Mouse (Mus musculus) kidney, postnatal 0 days (tissue): ENCODE data around the gene Tnfrsf13b. TPM values are rescaled to one million over a fixed set of nuclear protein-coding genes. Genes with fewer than 3 reads are reported as not detected.
"Not testable (repeated sequence)": the region's sequence is repeated elsewhere in the genome, so short reads cannot be mapped to it uniquely, and the experiment has no call there.

Source experiments
- ATAC-seq: fragments of 200-750 bp; cut with Nextera tagmentation; replicated peaks from 2 replicates; pipeline ENCODE4 v1.8.0; 2017; ENCODE audit warnings: low read depth, moderate number of reproducible peaks, moderate TSS enrichment, moderate library complexity; ENCODE audit not compliant: low FRiP score
- DNase-seq: peaks from one replicate; pipeline ENCODE4 v3.0.0-alpha.2; 2016; ENCODE audit warnings: low spot score
- H3K27ac ChIP-seq: fragments of 300-500 bp; sonication (generic); 2 replicates; pipeline ENCODE4 v1.5.1; 2014; ENCODE audit warnings: mild to moderate bottlenecking
- H3K27me3 ChIP-seq: fragments of 300-500 bp; sonication (generic); 2 replicates; pipeline ENCODE4 v1.6.1; 2014; ENCODE audit warnings: low read length, mixed read lengths; ENCODE audit not compliant: insufficient read depth
- H3K36me3 ChIP-seq: fragments of 300-500 bp; sonication (generic); 2 replicates; pipeline ENCODE4 v1.6.1; 2014; ENCODE audit warnings: low read length, mixed read lengths; ENCODE audit not compliant: insufficient read depth
- H3K4me1 ChIP-seq: fragments of 300-500 bp; sonication (generic); replicated peaks from 2 replicates; pipeline ENCODE4 v1.6.1; 2014; ENCODE audit warnings: antibody characterized with exemption, low read length, mixed read lengths; ENCODE audit not compliant: insufficient read depth
- H3K4me2 ChIP-seq: fragments of 300-500 bp; sonication (generic); 2 replicates; pipeline ENCODE4 v1.6.1; 2014; ENCODE audit warnings: mild to moderate bottlenecking, low read length, moderate library complexity, mixed read lengths
- H3K4me3 ChIP-seq: fragments of 300-500 bp; sonication (generic); replicated peaks from 2 replicates; pipeline ENCODE4 v1.5.1; 2014; ENCODE audit warnings: low read depth, low read length
- H3K9ac ChIP-seq: fragments of 300-500 bp; sonication (generic); 2 replicates; pipeline ENCODE4 v1.6.1; 2014; ENCODE audit warnings: low read depth, low read length
- H3K9me3 ChIP-seq: fragments of 300-500 bp; sonication (generic); replicated peaks from 2 replicates; pipeline ENCODE4 v1.6.1; 2016; ENCODE audit warnings: low read length, inconsistent platforms, mixed read lengths
- CTCF ChIP-seq: IDR thresholded peaks from 2 replicates; pipeline ENCODE4 v1.5.1; 2016; ENCODE audit warnings: antibody characterized with exemption, low read depth, mild to moderate bottlenecking, moderate library complexity
- WGBS: fragments of 180-500 bp; shearing (Covaris S2); extraction: QIAGEN DNeasy Blood & Tissue Kit; methylation state at CpG from one replicate; pipeline ENCODE4 v1.1.7; 2014; 5-methylcytosine and 5-hydroxymethylcytosine counted together
- polyA plus RNA-seq: library from polyadenylated mRNA; unstranded; fragments of >200 nt; fragmentation: Nextera tagmentation; extraction: Ambion mirVana; gene quantifications from 2 replicates; pipeline ENCODE4 v1.2.1, GENCODE M21; 2015

Tnfrsf13b gene
- polyA plus RNA-seq, 1 experiment from 2014 or later, result 1.7 TPM

DNA sequence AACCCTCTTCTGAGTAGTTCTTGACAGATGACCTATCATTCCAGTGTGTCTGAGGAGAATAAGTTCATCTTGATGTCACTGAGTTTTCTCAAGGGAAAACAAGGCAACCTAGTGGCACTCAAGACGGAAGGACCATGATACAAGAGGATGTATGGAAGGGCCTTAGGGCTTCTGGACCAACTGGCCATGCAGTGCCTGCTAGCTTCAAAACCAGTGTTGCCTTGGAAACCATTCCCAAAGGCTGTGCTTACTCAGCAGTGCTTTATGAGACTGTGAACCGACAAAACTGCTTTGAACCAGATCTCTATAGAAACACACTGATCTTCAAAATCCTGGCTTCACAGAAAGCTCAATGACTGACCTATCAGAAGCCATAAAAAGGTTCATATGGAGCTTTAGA is 64.2 kb downstream of the Tnfrsf13b start:
- TF ChIP-seq CTCF, result no peak
- Histone ChIP-seq H3K27me3 (no peaks in the 10 kb centered on the region), H3K4me2 (no peak overlapping the region), H3K36me3 (no peaks in the 10 kb centered on the region), H3K9ac (no peak overlapping the region), H3K4me3 (no peak overlapping the region), H3K27ac (no peak overlapping the region), H3K9me3 (no peaks in the 10 kb centered on the region), H3K4me1 (no peaks in the 10 kb centered on the region)
- ATAC-seq (no peak), DNase-seq (no peak)
- WGBS, result 58% methylated on average over 2 of the region's 2 CpGs

DNA sequence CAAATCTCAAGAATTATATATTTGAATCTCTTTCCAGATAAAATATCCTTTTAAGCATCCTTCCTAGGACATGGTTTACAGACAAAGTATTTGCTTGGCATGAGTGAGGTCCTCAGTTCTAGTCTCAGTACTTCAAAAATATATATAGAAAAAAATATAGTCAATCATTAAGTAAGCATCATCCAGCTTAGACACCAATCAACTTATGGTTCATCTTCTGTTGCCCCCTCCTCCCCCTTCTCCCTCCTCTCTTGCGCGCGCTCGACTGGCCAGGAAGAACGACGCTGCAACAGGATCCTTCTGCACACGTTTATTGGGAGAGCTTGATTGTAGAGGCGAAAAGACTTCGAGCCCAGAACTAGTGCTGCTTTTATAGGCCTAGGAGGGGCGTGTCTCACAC is 65.6 kb downstream of the Tnfrsf13b start:
- H3K4me1 ChIP-seq, ATAC-seq, DNase-seq, H3K27ac ChIP-seq, H3K9ac ChIP-seq, H3K9me3 ChIP-seq, H3K36me3 ChIP-seq, H3K27me3 ChIP-seq, H3K4me2 ChIP-seq, H3K4me3 ChIP-seq: not testable (repeated sequence)
- whole genome bisulfite sequencing, result 79% methylated on average over 7 of the region's 10 CpGs

DNA sequence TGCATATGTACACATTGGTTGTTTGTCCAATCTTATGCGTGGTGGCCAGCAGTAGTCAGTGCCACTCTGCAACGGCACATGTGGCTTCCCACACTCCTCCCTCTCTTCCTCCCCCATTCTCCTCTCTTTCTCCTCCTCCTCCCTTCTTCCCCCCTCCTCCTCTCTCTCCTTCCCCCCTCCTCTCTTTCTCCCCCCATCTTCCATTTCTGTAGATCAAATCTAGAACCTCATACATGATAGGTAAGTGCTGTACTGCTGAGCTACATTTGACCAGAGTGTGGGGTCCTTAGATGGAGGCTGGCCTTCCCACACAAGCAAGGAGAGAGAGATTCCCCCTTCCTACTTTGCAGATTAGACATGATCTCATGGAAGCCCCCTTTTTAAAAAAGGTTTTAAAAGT is 66.2 kb downstream of the Tnfrsf13b start:
- no peak overlapping the region for H3K9ac ChIP-seq
- H3K27me3 ChIP-seq, result no peaks in the 10 kb centered on the region
- 96% methylated on average over 2 of the region's 2 CpGs for WGBS
- H3K4me3 ChIP-seq, result no peak overlapping the region
- no peak overlapping the region for H3K4me2 ChIP-seq
- no peaks in the 10 kb centered on the region for H3K4me1 ChIP-seq
- DNase-seq (no peak), ATAC-seq (no peak)
- no peak for TF ChIP-seq CTCF
- no peak overlapping the region for H3K27ac ChIP-seq
- H3K36me3 ChIP-seq, result no peaks in the 10 kb centered on the region
- H3K9me3 ChIP-seq, result no peaks in the 10 kb centered on the region

DNA sequence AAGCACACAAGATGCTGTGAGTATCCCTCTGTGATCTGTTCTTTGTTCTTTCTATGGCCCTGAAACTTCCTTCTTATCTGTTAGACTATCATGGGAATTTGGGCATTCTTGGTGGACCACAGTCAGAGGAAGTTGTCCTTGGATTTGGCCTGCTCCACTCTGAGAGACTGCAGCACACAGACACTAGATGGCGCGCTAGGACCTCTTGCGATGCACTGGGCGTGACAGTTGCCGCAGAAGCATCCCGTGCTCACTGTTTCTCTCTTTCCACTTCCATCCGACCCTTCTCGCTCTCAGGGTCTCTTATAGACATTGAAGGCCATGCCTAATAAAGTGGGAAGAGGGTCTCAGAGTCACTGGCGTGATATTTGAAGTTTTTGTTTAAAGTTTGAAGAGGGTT is 66.8 kb downstream of the Tnfrsf13b start:
- no peak overlapping the region for H3K9ac ChIP-seq
- H3K4me1 ChIP-seq, result no peaks in the 10 kb centered on the region
- H3K9me3 ChIP-seq, result no peaks in the 10 kb centered on the region
- ATAC-seq (no peak), DNase-seq (peak; percentile 93)
- no peaks in the 10 kb centered on the region for H3K36me3 ChIP-seq
- no peak overlapping the region for H3K27ac ChIP-seq
- no peak overlapping the region for H3K4me3 ChIP-seq
- peak; percentile 95 for TF ChIP-seq CTCF
- WGBS, result 6% methylated on average over 9 of the region's 9 CpGs
- no peak overlapping the region for H3K4me2 ChIP-seq
- no peaks in the 10 kb centered on the region for H3K27me3 ChIP-seq

DNA sequence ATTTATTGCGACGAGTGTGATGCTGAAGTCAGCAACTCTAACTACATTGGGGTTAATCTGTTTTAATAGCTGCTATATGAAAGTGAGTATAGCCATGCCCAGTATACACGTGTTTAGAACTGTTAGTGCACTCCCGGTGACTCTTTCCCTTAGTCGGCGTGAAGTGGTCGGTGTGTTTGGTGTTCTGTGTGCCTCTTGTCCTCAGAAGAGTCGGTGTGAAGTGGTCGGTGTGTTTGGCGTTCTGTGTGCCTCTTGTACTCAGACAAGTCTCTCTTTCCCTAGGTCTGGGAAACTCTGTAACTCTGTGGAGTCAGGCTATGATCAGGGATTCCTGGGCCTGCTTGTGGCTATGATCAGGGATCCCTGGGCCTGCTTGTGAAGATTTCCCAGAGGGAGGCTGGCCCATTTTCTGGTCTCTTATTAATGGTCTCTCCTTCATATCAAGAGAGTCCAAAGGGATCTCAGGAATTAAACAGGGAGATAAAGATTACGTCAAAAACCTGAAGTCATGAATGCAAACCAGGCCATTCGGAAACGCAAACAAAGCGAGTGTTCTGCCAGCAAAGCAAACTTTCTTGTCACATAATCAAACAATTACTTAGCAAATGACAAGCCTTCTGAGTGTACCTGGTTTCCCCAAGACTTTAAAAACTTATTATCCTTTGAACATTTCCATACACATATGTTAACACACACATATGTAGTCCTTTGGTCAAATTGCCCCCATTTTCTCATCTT is 70.2 kb downstream of the Tnfrsf13b start:
- no peak for TF ChIP-seq CTCF
- no peak overlapping the region for H3K9ac ChIP-seq
- no peak for DNase-seq
- no peak for ATAC-seq
- H3K36me3 ChIP-seq, result no peaks in the 10 kb centered on the region
- no peaks in the 10 kb centered on the region for H3K9me3 ChIP-seq
- no peak overlapping the region for H3K4me2 ChIP-seq
- no peak overlapping the region for H3K4me3 ChIP-seq
- 85% methylated on average over 14 of the region's 14 CpGs for WGBS
- H3K27me3 ChIP-seq, result no peaks in the 10 kb centered on the region
- H3K27ac ChIP-seq, result no peak overlapping the region
- no peaks in the 10 kb centered on the region for H3K4me1 ChIP-seq

DNA sequence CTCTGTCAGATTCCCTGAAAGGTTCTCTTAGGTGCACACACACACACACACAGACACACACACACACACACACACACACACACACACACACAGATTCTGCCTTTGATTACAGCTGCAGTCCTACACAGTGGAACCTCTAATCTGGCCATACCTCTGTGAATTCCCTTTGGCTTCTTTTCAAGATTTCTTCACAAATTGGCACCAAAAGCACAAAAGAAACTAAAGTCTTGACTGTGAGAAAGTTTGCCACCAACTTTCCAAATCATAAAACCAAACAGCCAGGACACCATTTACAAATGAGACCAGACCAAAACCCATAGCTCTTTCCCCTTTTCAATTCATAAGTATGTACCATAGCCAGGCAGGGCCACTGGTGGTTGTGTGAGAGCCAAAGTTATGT is 71.4 kb downstream of the Tnfrsf13b start:
- Histone ChIP-seq H3K27ac (no peak overlapping the region), H3K4me3 (no peak overlapping the region), H3K27me3 (no peaks in the 10 kb centered on the region), H3K36me3 (no peaks in the 10 kb centered on the region), H3K9ac (no peak overlapping the region), H3K4me2 (no peak overlapping the region), H3K4me1 (no peaks in the 10 kb centered on the region), H3K9me3 (no peaks in the 10 kb centered on the region)
- ATAC-seq, result no peak
- TF ChIP-seq CTCF, result no peak
- DNase-seq, result no peak

Other genes starting within 250 kb of the Tnfrsf13b start
- gene Tmem11, start 247.5 kb upstream of the Tnfrsf13b start, polyA plus RNA-seq, result 55.9 and 57.8 TPM in 2 replicates
- 20.7 and 21.1 TPM in 2 replicates for gene Natd1, start 212.0 kb upstream of the Tnfrsf13b start, polyA plus RNA-seq
- 83.5 and 90.1 TPM in 2 replicates for gene Map2k3, start 194.7 kb upstream of the Tnfrsf13b start, polyA plus RNA-seq
- gene Kcnj12, start 104.2 kb upstream of the Tnfrsf13b start, polyA plus RNA-seq, result 0.17 and 0.24 TPM in 2 replicates
- 73.0 and 85.5 TPM in 2 replicates for gene Usp22, start 48.3 kb downstream of the Tnfrsf13b start, polyA plus RNA-seq
- gene Aldh3a1, start 80.8 kb downstream of the Tnfrsf13b start, polyA plus RNA-seq, result not detected in 2 replicates
- 45.0 and 46.2 TPM in 2 replicates for gene Aldh3a2, start 140.7 kb downstream of the Tnfrsf13b start, polyA plus RNA-seq
- gene Slc47a2, start 216.1 kb downstream of the Tnfrsf13b start, polyA plus RNA-seq, result 0.17 and 0.22 TPM in 2 replicates